Mouse (Mus musculus): ENCODE measurements around the gene Npc1l1.

DNA sequence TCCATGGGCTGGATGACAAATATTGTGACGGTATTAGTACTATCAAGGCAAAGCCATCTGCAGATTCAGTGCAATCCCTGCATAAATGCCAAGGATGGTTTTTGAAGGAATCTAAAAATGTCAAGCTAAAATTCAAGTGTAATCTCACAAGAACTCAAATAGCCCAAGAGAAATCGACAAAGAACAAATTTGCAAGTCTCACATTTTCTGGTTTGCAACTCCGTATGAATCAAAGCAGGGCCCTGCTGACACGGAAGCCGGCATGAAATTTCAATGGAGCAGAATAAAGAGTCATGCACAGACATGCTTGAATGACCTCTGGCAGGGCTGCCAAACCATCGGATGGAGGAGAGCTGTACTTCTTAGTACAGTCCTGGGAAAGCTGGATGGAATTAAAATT, 10.0 kb downstream of the Npc1l1 start:
- TF ChIP-seq CTCF (IDR thresholded peaks at IDR 0.05; ENCODE audit: insufficient read depth, low read depth, low read length) (no peak), POLR2A (IDR thresholded peaks at IDR 0.05; ENCODE audit: insufficient read depth, low read depth, low read length) (no peak)

All from olfactory bulb, adult 2 months (tissue).